Mouse (Mus musculus) kidney, adult 2 months (tissue): ENCODE results near the gene Kank4.

Experiments
- CTCF ChIP-seq: fragments of 200-500 bp; conservative IDR thresholded peaks from 2 replicates; pipeline ENCODE4 v1.5.1; 2011; ENCODE audit warnings: low read depth, mild to moderate bottlenecking, control low read depth, low read length, moderate library complexity, mixed read lengths; ENCODE audit not compliant: insufficient read depth, insufficient read length
- POLR2A ChIP-seq: fragments of 200-500 bp; IDR thresholded peaks from one replicate; pipeline ENCODE4 v1.6.1; 2011; ENCODE audit warnings: low read depth, low read length, control low read depth

GRCm38 (mm10) chr4:98853926-98854325, 36.6 kb upstream of the Kank4 start:
- TF ChIP-seq POLR2A (no peak), CTCF (no peak)
